Mouse (Mus musculus) lung, postnatal 4 days (tissue): ENCODE data around the gene Ctf1.
A peak's percentile ranks its signal among the peaks of the same experiment; 100 is the strongest.
"Not testable (repeated sequence)": the region's sequence is repeated elsewhere in the genome, so short reads cannot be mapped to it uniquely, and the experiment has no call there.

Experiments
- DNase-seq, 2 experiments: peaks; one replicate each; pipeline ENCODE4 v3.0.0; 2021

The Ctf1 gene

GRCm38 (mm10) chr7:127693730-127694129 is 18.8 kb upstream of the Ctf1 start:
- DNase-seq = not testable (repeated sequence)

- no peak for DNase-seq
Measured at GRCm38 (mm10) chr7:127698986-127699385, 13.6 kb upstream of the Ctf1 start.

GRCm38 (mm10) chr7:127700712-127701331 is 11.7 kb upstream of the Ctf1 start:
- DNase-seq = no peak

- no peak for DNase-seq
Measured at GRCm38 (mm10) chr7:127703561-127704178, 8.9 kb upstream of the Ctf1 start.

- DNase-seq = no peak
Measured at GRCm38 (mm10) chr7:127704598-127704997, 7.9 kb upstream of the Ctf1 start.

- no peak for DNase-seq
Measured at GRCm38 (mm10) chr7:127705706-127706105, 6.8 kb upstream of the Ctf1 start.

GRCm38 (mm10) chr7:127707045-127707956 is 5.2 kb upstream of the Ctf1 start:
- peak in 1 of 2 experiments; percentile 17 for DNase-seq

GRCm38 (mm10) chr7:127707957-127708206 is 4.7 kb upstream of the Ctf1 start:
- DNase-seq = no peak

- peak; percentile 96 to 99 for DNase-seq
Measured at GRCm38 (mm10) chr7:127708207-127709078, 4.1 kb upstream of the Ctf1 start, which contains the start of gene Bcl7c. Bcl7c (minus strand) TSS chr7:127708933.

GRCm38 (mm10) chr7:127709261-127709979 is 3.1 kb upstream of the Ctf1 start:
- DNase-seq = no peak

- DNase-seq = no peak
Measured at GRCm38 (mm10) chr7:127711031-127711430, 1.5 kb upstream of the Ctf1 start.

GRCm38 (mm10) chr7:127711456-127711855 is 1.1 kb upstream of the Ctf1 start:
- no peak for DNase-seq

- DNase-seq = no peak
Measured at GRCm38 (mm10) chr7:127714816-127715215, 2.3 kb downstream of the Ctf1 start.

GRCm38 (mm10) chr7:127716992-127717391 is 4.5 kb downstream of the Ctf1 start:
- peak; percentile 83 to 84 for DNase-seq

- no peak for DNase-seq
Measured at GRCm38 (mm10) chr7:127718339-127718738, 5.8 kb downstream of the Ctf1 start.

GRCm38 (mm10) chr7:127719258-127719657 is 6.7 kb downstream of the Ctf1 start:
- no peak for DNase-seq

GRCm38 (mm10) chr7:127725490-127725889 is 13.0 kb downstream of the Ctf1 start:
- no peak for DNase-seq

- DNase-seq = no peak
Measured at GRCm38 (mm10) chr7:127725924-127726323, 13.4 kb downstream of the Ctf1 start.

- no peak for DNase-seq
Measured at GRCm38 (mm10) chr7:127727898-127728297, 15.4 kb downstream of the Ctf1 start.

GRCm38 (mm10) chr7:127730170-127730569 is 17.6 kb downstream of the Ctf1 start:
- no peak for DNase-seq

GRCm38 (mm10) chr7:127732066-127732465 is 19.5 kb downstream of the Ctf1 start, which contains the start of gene Ctf2:
Ctf2 (minus strand) TSS chr7:127732166.
- not testable (repeated sequence) for DNase-seq
